10 mouse cellular contexts compared by ENCODE assay signal in genomic region chr2:27443450-27443708, GRCm38 (mm10). TPM values are rescaled to one million over a fixed set of nuclear protein-coding genes. Genes with fewer than 3 reads are reported as not detected.
A peak's percentile ranks its signal among the peaks of the same experiment; 100 is the strongest.
DNase-seq lines count a peak whose midpoint lies in the region; ATAC-seq and TF ChIP-seq lines count a peak whose summit lies in the region.
"Had no signal": no experiment of that assay in that cellular context is flagged by ENCODE, and none has a peak within 500 bp of the region (broad histone marks: within the 10 kb centered on the region; RNA-seq: fewer than 3 reads in every experiment).

No protein-coding gene starts in this region.

- no peak overlapping the region for H3K9ac ChIP-seq in lung, embryonic 15.5 days
- H3K9ac ChIP-seq in limb, embryonic 12.5 days (replicated peaks) = no peak overlapping the region

- H3K4me1 ChIP-seq in lung, embryonic 15.5 days = peaks cover 16% of the 10 kb centered on the region
- H3K4me1 ChIP-seq in limb, embryonic 12.5 days (replicated peaks) = peaks cover 14% of the 10 kb centered on the region; the same call in 1 of the 2 replicates
- peaks cover 10% of the 10 kb centered on the region for H3K4me1 ChIP-seq in olfactory bulb, adult 2 months (ENCODE audit: control insufficient read depth, insufficient read depth, low read length)

- peak overlapping the region; percentile 66; the same call in 1 of the 2 replicates for H3K4me2 ChIP-seq in lung, embryonic 15.5 days
- H3K4me2 ChIP-seq in limb, embryonic 12.5 days = peak overlapping the region; percentile 87

- no peaks in the 10 kb centered on the region for H3K27me3 ChIP-seq in lung, embryonic 15.5 days
- H3K27me3 ChIP-seq in limb, embryonic 12.5 days = no peaks in the 10 kb centered on the region

- intact Hi-C loops in gastrocnemius, adult 2 months (cut with DNase I) = no loop called here

- no peak overlapping the region for H3K27ac ChIP-seq in gastrocnemius, adult 2 months
- no peak overlapping the region for H3K27ac ChIP-seq in lung, embryonic 15.5 days
- H3K27ac ChIP-seq in limb, embryonic 12.5 days = no peak overlapping the region
- H3K27ac ChIP-seq in olfactory bulb, adult 2 months (ENCODE audit: insufficient read depth, low read depth, low read length) = no peak overlapping the region
- H3K27ac ChIP-seq: heart, adult 2 months had no signal

- WGBS in lung, embryonic 15.5 days = 76% methylated on average over 5 of the region's 5 CpGs
- 81% methylated on average over 5 of the region's 5 CpGs for WGBS in limb, embryonic 12.5 days
- 72% methylated on average over 5 of the region's 5 CpGs for WGBS in olfactory bulb, adult 2 months

- no peaks in the 10 kb centered on the region for H3K9me3 ChIP-seq in lung, embryonic 15.5 days
- no peaks in the 10 kb centered on the region for H3K9me3 ChIP-seq in limb, embryonic 12.5 days

- ATAC-seq in lung, embryonic 15.5 days (ENCODE audit: borderline replicate concordance, extremely low read depth, low FRiP score, low TSS enrichment) = no peak
- ATAC-seq in limb, embryonic 12.5 days (ENCODE audit: insufficient number of reproducible peaks, insufficient read depth, low FRiP score, low TSS enrichment, low read depth) = no peak

- no peak for TF ChIP-seq POLR2A in olfactory bulb, adult 2 months (IDR thresholded peaks at IDR 0.05; ENCODE audit: insufficient read depth, low read depth, low read length)

- DNase-seq in gastrocnemius, adult 2 months = no peak
- DNase-seq in gastrocnemius, adult 8-10 months (ENCODE audit: low spot score in 2 of 2) = no peak
- no peak for DNase-seq in lung, postnatal 25 days (ENCODE audit: low spot score)
- no peak for DNase-seq in urinary bladder, postnatal 4 days (ENCODE audit: low spot score in 2 of 2)
- no peak for DNase-seq in layer of hippocampus, adult 18-20 months (ENCODE audit: low spot score in 2 of 2)
- DNase-seq: heart, adult 2 months; kidney, postnatal 36 days had no signal

- H3K4me3 ChIP-seq in gastrocnemius, adult 2 months = peak overlapping the region; percentile 80; the same call in 1 of the 2 replicates
- H3K4me3 ChIP-seq in lung, embryonic 15.5 days = no peak overlapping the region
- no peak overlapping the region for H3K4me3 ChIP-seq in limb, embryonic 12.5 days (replicated peaks)
- peak overlapping the region; percentile 70 for H3K4me3 ChIP-seq in olfactory bulb, adult 2 months (ENCODE audit: insufficient read depth, low read depth, low read length)

- peaks cover 35% of the 10 kb centered on the region for H3K36me3 ChIP-seq in lung, embryonic 15.5 days
- peaks cover 42% of the 10 kb centered on the region for H3K36me3 ChIP-seq in limb, embryonic 12.5 days

- no peak for TF ChIP-seq CTCF in gastrocnemius, adult 2 months (IDR thresholded peaks at IDR 0.05)
- no peak for TF ChIP-seq CTCF in olfactory bulb, adult 2 months (IDR thresholded peaks at IDR 0.05; ENCODE audit: insufficient read depth, low read depth, low read length)

RNA-seq across cellular contexts. Expression of gene Brd3os, which starts 1.3 kb away (rescaled TPM):
- total RNA-seq in gastrocnemius, adult 2 months (2021) = 1 to 10 TPM in 1 of 2 experiments, under 1 TPM in 1; 0.61 to 1.0 TPM
- 1 to 10 TPM in 1 of 4 experiments, under 1 TPM in 3; 0.70 to 1.2 (median 0.82) TPM for total RNA-seq in gastrocnemius, adult 8-10 months (2022)
- polyA plus RNA-seq in lung, embryonic 15.5 days (2015; fragmentation: Nextera tagmentation; extraction: Ambion mirVana) = 6.2 and 7.1 TPM in 2 replicates
- 10.7 and 11.5 TPM in 2 replicates for polyA plus RNA-seq in limb, embryonic 12.5 days (2016; fragmentation: Nextera tagmentation; extraction: Ambion mirVana)
- polyA plus RNA-seq in olfactory bulb, adult 2 months (2012; ENCODE audit: insufficient read depth, insufficient read length, low replicate concordance, missing spikeins) = not detected in 2 replicates
- 10 to 100 TPM; 21.6 to 24.3 TPM for total RNA-seq in layer of hippocampus, adult 18-20 months (2021)

RNA-seq across cellular contexts. Expression of gene Vav2, which starts 16.5 kb away (rescaled TPM):
- 1 to 10 TPM; 2.0 to 4.3 TPM for total RNA-seq in gastrocnemius, adult 2 months (2021)
- total RNA-seq in gastrocnemius, adult 8-10 months (2022) = 1 to 10 TPM; 2.0 to 2.2 (median 2.0) TPM
- 9.0 and 9.7 TPM in 2 replicates for polyA plus RNA-seq in lung, embryonic 15.5 days (2015; fragmentation: Nextera tagmentation; extraction: Ambion mirVana)
- polyA plus RNA-seq in limb, embryonic 12.5 days (2016; fragmentation: Nextera tagmentation; extraction: Ambion mirVana) = 8.0 and 8.5 TPM in 2 replicates
- not detected in 2 replicates for polyA plus RNA-seq in olfactory bulb, adult 2 months (2012; ENCODE audit: insufficient read depth, insufficient read length, low replicate concordance, missing spikeins)
- total RNA-seq in layer of hippocampus, adult 18-20 months (2021) = 1 to 10 TPM; 7.8 to 9.2 TPM

Comparison
In these comparisons a context has a peak if more than half of its experiments do, and no peak if none do; other contexts are left out.
1. H3K4me3 ChIP-seq: peak in gastrocnemius, adult 2 months (single experiment) and olfactory bulb, adult 2 months (single experiment); none in lung, embryonic 15.5 days (single experiment) and limb, embryonic 12.5 days (single experiment).
2. RNA of gene Brd3os, which starts 1.3 kb away (total RNA-seq): 21.6 to 24.3 TPM in layer of hippocampus, adult 18-20 months; 0.61 to 1.0 TPM in gastrocnemius, adult 2 months and 0.70 to 1.2 TPM in gastrocnemius, adult 8-10 months; every median in the first group is over 10 times any median in the second.